Mouse (Mus musculus): Measurements from ENCODE around the gene Mlh3.

GRCm38 (mm10) chr12:85303256-85303655 is 32.9 kb upstream of the Mlh3 start:
- TF ChIP-seq CTCF (IDR thresholded peaks at IDR 0.05; ENCODE audit: low read depth, low read length) = no peak
- TF ChIP-seq POLR2A (IDR thresholded peaks at IDR 0.05; ENCODE audit: borderline replicate concordance, low read depth, low read length) = no peak
